8 mouse cellular contexts compared by ENCODE assay signal in genomic region chr15:7226225-7226624, GRCm38 (mm10).
DNase-seq lines count a peak whose midpoint lies in the region; ATAC-seq and TF ChIP-seq lines count a peak whose summit lies in the region.

No protein-coding gene starts in this region.

- peak; percentile 88; the same call in 1 of the 2 replicates for TF ChIP-seq CTCF in testis, adult 2 months (IDR thresholded peaks at IDR 0.05; ENCODE audit: control insufficient read depth, insufficient read depth, insufficient replicate concordance, low read depth, low read length)

- peak; percentile 62 for ATAC-seq in CD4-positive, CD25-positive, alpha-beta regulatory T cell, adult 4 months
- ATAC-seq in forebrain, embryonic 13.5 days = peak; percentile 92
- ATAC-seq in neural tube, embryonic 15.5 days (ENCODE audit: low FRiP score) = peak; percentile 93

- TF ChIP-seq POLR2A in testis, adult 2 months (IDR thresholded peaks at IDR 0.05; ENCODE audit: control insufficient read depth, low read depth, low read length) = no peak

- no peak overlapping the region for H3K4me3 ChIP-seq in forebrain, embryonic 13.5 days
- H3K4me3 ChIP-seq in neural tube, embryonic 15.5 days (replicated peaks) = no peak overlapping the region
- no peak overlapping the region for H3K4me3 ChIP-seq in testis, adult 2 months (ENCODE audit: control insufficient read depth, low read depth, low read length)

- DNase-seq in c-Kit-positive CD71-negative TER-119-negative erythroid progenitor cells, embryonic 14.5 days (ENCODE audit: low read depth) = peak; percentile 38
- DNase-seq in heart, postnatal 10 days = peak; percentile 88 to 91
- DNase-seq in kidney, postnatal 4 days = peak; percentile 84 to 87
- DNase-seq in lung, adult 18-20 months = peak; percentile 77 to 83

- WGBS in forebrain, embryonic 13.5 days = 7% methylated on average over 5 of the region's 5 CpGs
- 4% methylated on average over 5 of the region's 5 CpGs for WGBS in neural tube, embryonic 15.5 days

- H3K36me3 ChIP-seq in forebrain, embryonic 13.5 days (ENCODE audit: poor library complexity, severe bottlenecking) = no peaks in the 10 kb centered on the region
- no peaks in the 10 kb centered on the region for H3K36me3 ChIP-seq in neural tube, embryonic 15.5 days
- no peaks in the 10 kb centered on the region for H3K36me3 ChIP-seq in testis, adult 2 months (ENCODE audit: control insufficient read depth, insufficient read depth, low read length)

- no peaks in the 10 kb centered on the region for H3K9me3 ChIP-seq in forebrain, embryonic 13.5 days (replicated peaks)
- no peaks in the 10 kb centered on the region for H3K9me3 ChIP-seq in neural tube, embryonic 15.5 days (replicated peaks)

- peaks cover 5% of the 10 kb centered on the region; the same call in 1 of the 2 replicates for H3K4me1 ChIP-seq in forebrain, embryonic 13.5 days
- H3K4me1 ChIP-seq in neural tube, embryonic 15.5 days = no peaks in the 10 kb centered on the region
- H3K4me1 ChIP-seq in testis, adult 2 months (ENCODE audit: control insufficient read depth, insufficient read depth, low read length) = no peaks in the 10 kb centered on the region

- intact Hi-C loops in heart, postnatal 10 days (cut with DNase I) = loop anchor here (1.0 to 5.0 kb wide), 5 partner anchors 93 to 384 kb away; no protein-coding TSS in a partner anchor

- no peak overlapping the region for H3K27ac ChIP-seq in forebrain, embryonic 13.5 days
- no peak overlapping the region for H3K27ac ChIP-seq in neural tube, embryonic 15.5 days (replicated peaks)
- H3K27ac ChIP-seq in testis, adult 2 months (ENCODE audit: control insufficient read depth, insufficient read depth, low read depth, low read length) = no peak overlapping the region

- H3K4me2 ChIP-seq in forebrain, embryonic 13.5 days = no peak overlapping the region
- no peak overlapping the region for H3K4me2 ChIP-seq in neural tube, embryonic 15.5 days

- no peak overlapping the region for H3K9ac ChIP-seq in forebrain, embryonic 13.5 days
- no peak overlapping the region for H3K9ac ChIP-seq in neural tube, embryonic 15.5 days (replicated peaks)

- H3K27me3 ChIP-seq in forebrain, embryonic 13.5 days = no peaks in the 10 kb centered on the region
- no peaks in the 10 kb centered on the region for H3K27me3 ChIP-seq in neural tube, embryonic 15.5 days (replicated peaks)
- no peaks in the 10 kb centered on the region for H3K27me3 ChIP-seq in testis, adult 2 months (ENCODE audit: control insufficient read depth, insufficient read depth, low read length)

Comparison
In these comparisons a context has a peak if more than half of its experiments do, and no peak if none do; other contexts are left out.
1. DNase-seq: peak in every context shown above with its lines; median percentile 90 in heart, postnatal 10 days; 86 in kidney, postnatal 4 days; 80 in lung, adult 18-20 months; 38 in c-Kit-positive CD71-negative TER-119-negative erythroid progenitor cells, embryonic 14.5 days.